Mouse (Mus musculus) forebrain, embryonic 14.5 days (tissue): Measurements from ENCODE around the gene Nrsn2. TPM values are rescaled to one million over a fixed set of nuclear protein-coding genes. Genes with fewer than 3 reads are reported as not detected.

ENCODE experiments used
- ATAC-seq: fragments of 200-750 bp; cut with Nextera tagmentation; 2 replicates; pipeline ENCODE4 v1.8.0; 2017; ENCODE audit warnings: mild to moderate bottlenecking, moderate library complexity
- DNase-seq: peaks from one replicate; pipeline ENCODE4 v3.0.0-alpha.2; 2015; ENCODE audit warnings: low spot score
- H3K27ac ChIP-seq: fragments of 300-500 bp; sonication (generic); 2 replicates; pipeline ENCODE4 v1.5.1; 2014; ENCODE audit warnings: low read depth, mild to moderate bottlenecking, control low read depth, low read length, moderate library complexity
- H3K27me3 ChIP-seq: fragments of 300-500 bp; sonication (generic); replicated peaks from 2 replicates; pipeline ENCODE4 v1.6.1; 2014; ENCODE audit warnings: low read length, control low read depth, mixed read lengths; ENCODE audit not compliant: control insufficient read depth, insufficient read depth
- H3K36me3 ChIP-seq: fragments of 300-500 bp; sonication (generic); 2 replicates; pipeline ENCODE4 v1.6.1; 2014; ENCODE audit warnings: low read length, control low read depth; ENCODE audit not compliant: control insufficient read depth, insufficient read depth
- H3K4me1 ChIP-seq: fragments of 300-500 bp; sonication (generic); 2 replicates; pipeline ENCODE4 v1.6.1; 2014; ENCODE audit warnings: antibody characterized with exemption, low read length, control low read depth; ENCODE audit not compliant: control insufficient read depth, insufficient read depth
- H3K4me2 ChIP-seq: fragments of 300-500 bp; sonication (generic); 2 replicates; pipeline ENCODE4 v1.6.1; 2014; ENCODE audit warnings: mild to moderate bottlenecking, control low read depth, low read length
- H3K4me3 ChIP-seq: fragments of 300-500 bp; sonication (generic); 2 replicates; pipeline ENCODE4 v1.5.1; 2014; ENCODE audit warnings: low read depth, low read length, control low read depth
- H3K9ac ChIP-seq: fragments of 300-500 bp; sonication (generic); 2 replicates; pipeline ENCODE4 v1.6.1; 2014; ENCODE audit warnings: mild to moderate bottlenecking, low read length, control low read depth, moderate library complexity
- H3K9me3 ChIP-seq: fragments of 300-500 bp; sonication (generic); replicated peaks from 2 replicates; pipeline ENCODE4 v1.6.1; 2016; ENCODE audit warnings: low read length, control low read depth, mixed read lengths; ENCODE audit not compliant: control insufficient read depth
- WGBS: fragments of 180-500 bp; shearing (Covaris S2); extraction: QIAGEN DNeasy Blood & Tissue Kit; methylation state at CpG from one replicate; pipeline ENCODE4 v1.1.7; 2014; 5-methylcytosine and 5-hydroxymethylcytosine counted together
- polyA plus RNA-seq: library from polyadenylated mRNA; unstranded; fragments of >200 nt; fragmentation: Nextera tagmentation; extraction: Ambion mirVana; gene quantifications from 2 replicates; pipeline ENCODE4 v1.2.1, GENCODE M21; 2014

The Nrsn2 gene
- 18.9 and 21.8 TPM in 2 replicates for polyA plus RNA-seq

DNA sequence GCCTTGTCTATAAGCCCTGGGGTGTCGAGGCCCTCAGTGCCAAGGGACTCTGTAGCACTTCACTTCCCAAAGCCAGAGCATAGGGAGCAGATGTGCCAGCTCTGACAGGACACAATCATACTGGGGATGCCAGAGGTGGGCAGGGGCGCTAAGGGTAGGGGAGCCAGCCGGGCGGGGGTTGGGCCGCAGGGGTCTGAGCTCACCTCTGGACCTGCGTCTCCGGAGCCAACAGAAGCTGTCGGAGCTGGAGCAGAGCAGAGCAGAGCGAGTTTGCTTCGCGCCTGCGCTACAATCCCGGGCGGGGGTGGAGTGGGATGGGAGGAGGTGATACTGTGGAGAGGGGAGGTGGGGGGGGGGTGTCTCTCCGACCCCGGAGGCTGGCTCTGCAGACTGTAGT, at the start of gene Nrsn2:
TSS of gene Nrsn2 (minus strand) at position 294 of the 397 bp plus-strand sequence.
- 3% methylated on average over 16 of the region's 16 CpGs for WGBS
- Histone ChIP-seq H3K4me2 (peak within 1 kb of the TSS; percentile 48), H3K9ac (peak within 1 kb of the TSS; percentile 56), H3K9me3 (no peaks in the 10 kb centered on the region), H3K4me3 (peak within 1 kb of the TSS; percentile 24), H3K27me3 (no peaks in the 10 kb centered on the region), H3K4me1 (peaks cover 16% of the 10 kb centered on the region), H3K36me3 (no peaks in the 10 kb centered on the region), H3K27ac (peak within 1 kb of the TSS; percentile 89)
- DNase-seq (peak; percentile 69), ATAC-seq (peak; percentile 65)

DNA sequence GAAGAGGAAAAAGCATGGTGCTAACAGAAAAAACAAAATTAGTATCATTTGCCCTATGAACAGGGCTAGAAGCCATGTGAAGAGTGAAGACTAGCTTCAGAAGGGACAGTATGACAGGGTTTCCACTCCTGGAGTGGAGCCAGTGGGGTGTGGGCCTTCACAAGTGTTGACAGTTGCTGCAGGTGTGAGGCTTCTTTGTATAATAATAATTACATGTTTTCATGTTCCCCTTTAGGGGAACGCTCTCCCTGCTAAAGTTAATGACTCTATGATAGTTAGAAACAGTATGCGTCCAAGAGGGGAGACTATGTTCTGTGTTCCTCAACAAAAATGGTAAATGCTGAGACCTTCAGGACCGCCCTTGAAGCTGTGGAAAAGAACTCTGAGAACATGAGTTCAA, 39.3 kb upstream of the Nrsn2 start:
- H3K4me1 ChIP-seq, result peaks cover 11% of the 10 kb centered on the region
- H3K27me3 ChIP-seq, result no peaks in the 10 kb centered on the region
- H3K4me2 ChIP-seq, result peak overlapping the region; percentile 86
- no peaks in the 10 kb centered on the region for H3K9me3 ChIP-seq
- no peaks in the 10 kb centered on the region for H3K36me3 ChIP-seq
- DNase-seq, result no peak
- ATAC-seq, result no peak
- H3K27ac ChIP-seq, result no peak overlapping the region
- no peak overlapping the region for H3K4me3 ChIP-seq
- 95% methylated on average over 3 of the region's 3 CpGs for WGBS
- H3K9ac ChIP-seq, result no peak overlapping the region

DNA sequence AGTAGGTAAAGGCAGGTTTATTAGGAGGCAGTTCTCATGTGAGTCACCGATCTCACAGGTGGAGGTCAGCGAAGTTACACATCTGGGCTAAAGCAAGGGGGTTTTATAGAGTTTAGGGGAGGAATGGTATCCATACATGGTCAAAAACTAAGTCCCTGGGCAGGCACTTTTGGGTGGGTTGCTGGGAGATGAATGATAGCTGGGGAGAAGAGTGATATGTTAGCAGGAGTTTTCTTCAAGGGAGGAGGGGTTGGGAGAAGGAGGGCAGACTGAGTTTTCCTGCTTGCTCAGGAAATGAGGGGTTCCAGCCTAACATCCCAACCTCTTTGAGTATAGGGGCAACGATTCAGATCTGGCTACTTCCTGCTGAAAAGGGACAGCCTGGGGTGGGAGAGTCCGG, 38.8 kb upstream of the Nrsn2 start, which contains the start of gene 6820408C15Rik:
TSS of gene 6820408C15Rik (plus strand) at position 301 of the 400 bp plus-strand sequence.
- no peaks in the 10 kb centered on the region for H3K36me3 ChIP-seq
- no peaks in the 10 kb centered on the region for H3K9me3 ChIP-seq
- H3K4me2 ChIP-seq, result peak within 1 kb of the TSS; percentile 86
- H3K27me3 ChIP-seq, result no peaks in the 10 kb centered on the region
- peak within 1 kb of the TSS; percentile 94 for H3K27ac ChIP-seq
- ATAC-seq (no peak), DNase-seq (no peak)
- WGBS, result 30% methylated on average over 4 of the region's 4 CpGs
- peak within 1 kb of the TSS; percentile 94 for H3K4me3 ChIP-seq
- peaks cover 16% of the 10 kb centered on the region for H3K4me1 ChIP-seq
- peak within 1 kb of the TSS; percentile 99 for H3K9ac ChIP-seq

DNA sequence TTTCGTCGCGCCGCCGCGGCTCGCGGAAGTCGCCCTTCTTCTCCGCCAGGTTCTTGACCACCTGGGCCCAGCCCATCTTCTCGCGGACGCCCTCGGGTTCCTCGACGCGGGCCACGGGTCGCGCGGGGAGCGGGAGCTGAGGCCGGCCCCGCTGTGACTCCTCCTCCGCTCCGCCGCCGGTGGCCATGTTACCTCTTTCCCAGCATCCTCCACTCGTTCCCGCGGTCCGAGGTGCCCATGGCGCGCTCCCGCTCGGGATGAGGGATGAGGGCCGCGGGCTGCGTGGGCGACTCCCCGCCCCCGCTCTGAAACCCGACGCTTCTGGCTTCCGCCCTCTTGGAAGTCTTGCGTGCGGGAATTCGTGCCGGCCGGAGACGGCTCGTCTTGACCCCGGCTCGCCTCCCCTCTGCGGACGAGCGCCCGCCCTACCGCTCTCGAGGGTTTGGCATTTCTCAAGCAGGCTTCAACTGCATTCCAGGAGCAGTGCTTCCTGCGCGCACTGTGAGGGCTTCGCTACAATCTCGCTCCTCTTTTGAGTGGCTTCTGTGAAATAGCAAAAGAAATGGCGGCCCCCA, 38.2 kb upstream of the Nrsn2 start, which contains the start of gene Zcchc3:
TSS of gene Zcchc3 (minus strand) at position 437 of the 575 bp plus-strand sequence.
- ATAC-seq, result peak; percentile 83
- WGBS, result under 1% methylated on average over 53 of the region's 65 CpGs
- peak within 1 kb of the TSS; percentile 94 for H3K27ac ChIP-seq

DNA sequence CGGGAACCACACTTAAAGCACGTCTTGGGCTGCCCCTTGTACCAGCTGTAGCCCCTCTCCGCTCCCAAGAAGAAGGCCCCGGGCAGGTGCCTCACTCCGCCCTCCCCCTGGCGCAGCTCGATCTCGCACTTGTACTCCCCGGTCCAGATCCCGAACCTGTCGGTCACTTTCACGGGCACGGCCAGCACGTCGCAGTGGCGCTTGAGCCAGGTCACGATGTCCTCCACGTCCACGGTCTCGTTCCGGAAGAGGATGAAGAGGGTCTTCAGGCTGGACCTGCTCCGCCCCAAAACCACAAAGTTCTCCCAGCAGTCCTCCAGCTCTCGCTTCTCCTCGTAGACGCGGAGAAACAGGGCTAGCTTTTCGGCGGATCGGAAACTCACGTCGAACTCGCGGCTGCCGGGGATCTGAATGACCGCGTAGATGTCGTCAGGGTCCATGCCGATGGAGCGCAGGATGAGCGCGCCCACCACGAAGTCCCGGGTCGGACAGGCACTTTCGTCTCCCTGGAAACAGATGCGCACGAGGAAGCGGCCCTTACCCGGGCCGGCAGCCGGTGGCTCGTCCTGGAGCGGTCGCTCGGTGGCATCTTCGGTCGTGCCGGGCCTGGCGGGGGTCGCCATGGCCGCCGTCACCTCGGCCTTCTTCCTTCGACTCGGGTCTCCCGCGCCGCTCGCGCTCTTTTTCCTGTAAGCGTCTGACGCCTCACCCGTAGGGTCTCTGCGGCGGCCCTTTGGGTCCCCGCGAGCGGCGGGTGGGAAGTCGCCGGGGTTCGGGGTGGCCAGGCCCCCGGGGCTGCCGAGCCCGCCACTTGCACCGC, 37.5 kb upstream of the Nrsn2 start:
- peak overlapping the region; percentile 86 for H3K4me2 ChIP-seq
- H3K4me3 ChIP-seq, result peak overlapping the region; percentile 94
- no peaks in the 10 kb centered on the region for H3K9me3 ChIP-seq
- H3K4me1 ChIP-seq, result peaks cover 20% of the 10 kb centered on the region
- no peaks in the 10 kb centered on the region for H3K36me3 ChIP-seq
- WGBS, result under 1% methylated on average over 74 of the region's 86 CpGs
- H3K27ac ChIP-seq, result peak overlapping the region; percentile 94
- ATAC-seq (peak; percentile 13), DNase-seq (peak; percentile 50)
- peak overlapping the region; percentile 99 for H3K9ac ChIP-seq
- no peaks in the 10 kb centered on the region for H3K27me3 ChIP-seq

More for the DNA sequence above, 38.2 kb upstream of the Nrsn2 start, which contains the start of gene Zcchc3:
- no peaks in the 10 kb centered on the region for H3K27me3 ChIP-seq
- H3K9me3 ChIP-seq, result no peaks in the 10 kb centered on the region
- peaks cover 20% of the 10 kb centered on the region for H3K4me1 ChIP-seq
- peak within 1 kb of the TSS; percentile 86 for H3K4me2 ChIP-seq
- H3K36me3 ChIP-seq, result no peaks in the 10 kb centered on the region
- peak within 1 kb of the TSS; percentile 94 for H3K4me3 ChIP-seq
- peak; percentile 91 for DNase-seq
- peak within 1 kb of the TSS; percentile 99 for H3K9ac ChIP-seq

DNA sequence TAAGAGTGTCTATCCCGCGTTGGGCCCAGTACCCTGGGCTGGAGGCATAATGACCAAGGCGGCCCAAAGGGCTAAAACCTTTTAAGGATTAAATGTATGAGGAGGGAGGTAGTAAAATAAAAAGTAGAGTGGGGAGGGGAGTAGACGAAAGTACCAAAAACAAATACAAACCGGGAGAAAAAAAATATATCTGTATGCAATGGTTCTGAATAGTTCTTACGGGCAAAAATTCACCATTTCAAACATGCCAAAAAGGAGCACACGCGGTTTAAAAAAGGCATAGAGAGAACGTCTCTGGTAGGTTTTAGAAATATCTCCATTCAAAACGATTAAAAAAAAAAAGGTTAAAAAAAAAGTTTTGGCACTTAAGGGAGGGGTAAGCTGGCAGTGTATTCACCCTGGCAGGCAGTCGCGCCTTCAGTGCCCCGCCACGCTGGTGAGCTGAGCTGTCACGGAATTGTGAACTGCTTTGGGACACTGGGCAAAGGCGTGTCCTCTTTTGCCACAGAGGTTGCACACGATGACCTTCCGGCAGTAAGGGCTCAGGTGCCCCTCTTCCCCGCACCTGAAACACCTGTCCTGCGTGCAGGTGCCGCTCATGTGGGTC, 36.8 kb upstream of the Nrsn2 start:
- H3K4me2 ChIP-seq, result peak overlapping the region; percentile 86
- DNase-seq, result peak; percentile 36
- H3K9me3 ChIP-seq, result no peaks in the 10 kb centered on the region
- peak overlapping the region; percentile 99 for H3K9ac ChIP-seq
- no peaks in the 10 kb centered on the region for H3K27me3 ChIP-seq
- under 1% methylated on average over 21 of the region's 21 CpGs for WGBS
- H3K4me3 ChIP-seq, result peak overlapping the region; percentile 94
- ATAC-seq, result no peak
- H3K27ac ChIP-seq, result peak overlapping the region; percentile 94; the same call in 1 of the 2 replicates
- no peaks in the 10 kb centered on the region for H3K36me3 ChIP-seq
- peaks cover 20% of the 10 kb centered on the region for H3K4me1 ChIP-seq

DNA sequence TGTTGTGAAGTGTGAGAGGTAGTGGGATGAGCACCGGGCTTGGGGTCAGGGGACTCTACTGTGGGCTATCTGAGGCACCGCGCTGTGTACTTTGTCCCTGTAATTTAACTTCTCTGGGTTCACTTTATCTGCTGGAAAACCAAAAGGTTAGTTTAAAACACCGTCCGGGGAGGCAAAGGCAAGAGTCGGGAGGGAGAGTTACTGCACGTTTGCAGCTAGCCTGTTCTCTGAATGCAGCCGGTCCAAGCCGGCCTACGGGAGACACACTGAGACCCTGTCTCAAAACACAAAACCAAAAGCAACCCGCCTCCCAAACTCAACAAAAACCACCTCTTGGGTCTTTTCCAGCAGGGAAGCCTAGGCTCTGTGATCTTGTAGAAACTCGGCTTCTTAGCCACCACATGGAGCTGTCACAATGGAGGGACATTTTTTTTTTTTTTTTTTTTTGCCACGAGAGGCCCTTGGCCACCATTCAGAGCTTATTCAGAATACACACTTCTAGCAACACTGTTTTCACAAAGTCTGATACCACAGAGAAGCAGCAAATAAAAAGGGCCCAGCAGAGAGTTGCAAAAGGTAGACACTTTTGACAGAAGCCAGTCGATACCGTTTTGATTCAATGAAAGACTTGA, 36.2 kb upstream of the Nrsn2 start:
- Histone ChIP-seq H3K9me3 (no peaks in the 10 kb centered on the region), H3K9ac (peak overlapping the region; percentile 99), H3K4me3 (peak overlapping the region; percentile 94), H3K4me1 (peaks cover 20% of the 10 kb centered on the region), H3K4me2 (peak overlapping the region; percentile 86), H3K27me3 (no peaks in the 10 kb centered on the region), H3K27ac (peak overlapping the region; percentile 73), H3K36me3 (no peaks in the 10 kb centered on the region)
- under 1% methylated on average over 15 of the region's 15 CpGs for WGBS
- no peak for ATAC-seq
- DNase-seq, result peak; percentile 74

DNA sequence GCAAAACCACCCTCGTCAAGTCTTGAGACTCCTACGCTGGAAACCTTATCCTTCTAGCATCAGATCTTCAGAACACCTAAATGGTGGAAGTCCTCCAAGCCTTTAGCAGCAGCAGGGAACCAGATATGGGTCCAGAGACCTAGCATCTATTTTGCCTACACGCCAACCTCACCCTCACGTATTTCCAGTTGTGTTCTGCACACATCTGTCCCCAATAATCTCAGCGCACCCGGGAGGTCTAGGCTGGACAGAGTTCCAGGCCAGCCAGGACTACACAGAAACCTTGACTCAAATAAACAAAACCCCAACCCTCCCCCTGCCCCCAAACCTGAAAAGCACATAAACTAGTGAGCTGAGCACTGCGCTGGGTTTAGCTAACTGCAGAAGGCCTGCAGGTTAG, 35.0 kb upstream of the Nrsn2 start:
- H3K9ac ChIP-seq, result peak overlapping the region; percentile 44
- ATAC-seq, result no peak
- no peaks in the 10 kb centered on the region for H3K9me3 ChIP-seq
- peak overlapping the region; percentile 94 for H3K4me3 ChIP-seq
- peak overlapping the region; percentile 86 for H3K4me2 ChIP-seq
- WGBS, result 5% methylated on average over 7 of the region's 7 CpGs
- H3K27me3 ChIP-seq, result no peaks in the 10 kb centered on the region
- no peak for DNase-seq
- peaks cover 20% of the 10 kb centered on the region for H3K4me1 ChIP-seq
- no peaks in the 10 kb centered on the region for H3K36me3 ChIP-seq
- H3K27ac ChIP-seq, result peak overlapping the region; percentile 93
